ENCODE assay signal across 23 mouse cellular contexts in genomic region chr7:115476881-115477665, GRCm38 (mm10).
DNase-seq lines count a peak whose midpoint lies in the region; ATAC-seq and TF ChIP-seq lines count a peak whose summit lies in the region.
"Had no signal": no experiment of that assay in that cellular context is flagged by ENCODE, and none has a peak within 500 bp of the region (broad histone marks: within the 10 kb centered on the region; RNA-seq: fewer than 3 reads in every experiment).

No protein-coding gene starts in this region.

- H3K4me3 ChIP-seq in heart, postnatal 0 days (ENCODE audit: low read depth, low read length) = no peak overlapping the region
- no peak overlapping the region for H3K4me3 ChIP-seq in heart, embryonic 12.5 days
- no peak overlapping the region for H3K4me3 ChIP-seq in kidney, embryonic 15.5 days (replicated peaks)
- H3K4me3 ChIP-seq: embryonic facial prominence, embryonic 10.5 days; forebrain, embryonic 12.5 days; limb, embryonic 12.5 days; lung, embryonic 15.5 days; neural tube, embryonic 12.5 days; stomach, embryonic 15.5 days had no signal

- H3K36me3 ChIP-seq in heart, postnatal 0 days (replicated peaks; ENCODE audit: control insufficient read depth, insufficient read depth, low read length) = no peaks in the 10 kb centered on the region
- H3K36me3 ChIP-seq in heart, embryonic 12.5 days = peaks cover 3% of the 10 kb centered on the region; the same call in 1 of the 2 replicates
- H3K36me3 ChIP-seq in kidney, embryonic 15.5 days = no peaks in the 10 kb centered on the region
- H3K36me3 ChIP-seq: embryonic facial prominence, embryonic 10.5 days; lung, embryonic 15.5 days; neural tube, embryonic 12.5 days; stomach, embryonic 15.5 days had no signal

- WGBS in heart, postnatal 0 days = 56% methylated on average over 13 of the region's 13 CpGs
- WGBS in heart, embryonic 12.5 days = 55% methylated on average over 13 of the region's 13 CpGs
- WGBS in kidney, embryonic 15.5 days = 46% methylated on average over 13 of the region's 13 CpGs

- H3K9me3 ChIP-seq in heart, postnatal 0 days (replicated peaks; ENCODE audit: control insufficient read depth, low read length) = no peaks in the 10 kb centered on the region
- H3K9me3 ChIP-seq in heart, embryonic 12.5 days (replicated peaks) = no peaks in the 10 kb centered on the region
- no peaks in the 10 kb centered on the region for H3K9me3 ChIP-seq in kidney, embryonic 15.5 days (replicated peaks)
- H3K9me3 ChIP-seq: embryonic facial prominence, embryonic 10.5 days; forebrain, embryonic 12.5 days; limb, embryonic 12.5 days; lung, embryonic 15.5 days; neural tube, embryonic 12.5 days; stomach, embryonic 15.5 days had no signal

- no peak overlapping the region for H3K27ac ChIP-seq in heart, postnatal 0 days (ENCODE audit: low read depth)
- H3K27ac ChIP-seq in heart, embryonic 12.5 days (ENCODE audit: poor library complexity, severe bottlenecking) = no peak overlapping the region
- H3K27ac ChIP-seq in kidney, embryonic 15.5 days = no peak overlapping the region
- H3K27ac ChIP-seq: embryonic facial prominence, embryonic 10.5 days; forebrain, embryonic 12.5 days; limb, embryonic 12.5 days; liver, embryonic 14.5 days; lung, embryonic 15.5 days; neural tube, embryonic 12.5 days; stomach, embryonic 15.5 days had no signal

- 0 out of 2 replicates have a peak, but pooled peaks have one; percentile 40 for ATAC-seq in heart, postnatal 0 days (ENCODE audit: insufficient read depth, low read depth)
- no peak for ATAC-seq in heart, embryonic 12.5 days (ENCODE audit: insufficient number of reproducible peaks, low FRiP score)
- ATAC-seq in kidney, embryonic 15.5 days (replicated peaks; ENCODE audit: low FRiP score) = no peak

- H3K27me3 ChIP-seq in heart, postnatal 0 days (ENCODE audit: control insufficient read depth, insufficient read depth, low read length) = no peaks in the 10 kb centered on the region
- no peaks in the 10 kb centered on the region for H3K27me3 ChIP-seq in heart, embryonic 12.5 days (replicated peaks)
- H3K27me3 ChIP-seq in kidney, embryonic 15.5 days = no peaks in the 10 kb centered on the region
- H3K27me3 ChIP-seq: forebrain, embryonic 12.5 days; lung, embryonic 15.5 days; neural tube, embryonic 12.5 days; stomach, embryonic 15.5 days had no signal

- DNase-seq in heart, postnatal 0 days (ENCODE audit: low spot score) = no peak
- no peak for DNase-seq in kidney, adult 18-20 months
- DNase-seq in gastrocnemius, adult 8-10 months (ENCODE audit: low spot score in 2 of 2) = peak; percentile 66 to 82
- DNase-seq in heart, postnatal 14 days = peak; percentile 19 to 42
- DNase-seq in layer of hippocampus, postnatal 36 days = no peak
- DNase-seq in frontal cortex, postnatal 25 days (ENCODE audit: low spot score in 2 of 2) = no peak
- DNase-seq: cerebellum, adult 8-10 months; kidney, adult 11 months; kidney, postnatal 4 days; layer of hippocampus, adult 9-11 months; lung, postnatal 4 days; right cerebral cortex, adult 18-20 months; thymus, adult 2 months had no signal

- peak overlapping the region; percentile 23; the same call in 1 of the 2 replicates for H3K9ac ChIP-seq in heart, postnatal 0 days (replicated peaks; ENCODE audit: low read depth, low read length)
- H3K9ac ChIP-seq in heart, embryonic 12.5 days = no peak overlapping the region
- H3K9ac ChIP-seq in kidney, embryonic 15.5 days = no peak overlapping the region
- H3K9ac ChIP-seq: forebrain, embryonic 12.5 days; limb, embryonic 12.5 days; liver, embryonic 14.5 days; lung, embryonic 15.5 days; neural tube, embryonic 12.5 days; stomach, embryonic 15.5 days had no signal

- peaks cover 34% of the 10 kb centered on the region for H3K4me1 ChIP-seq in heart, postnatal 0 days (ENCODE audit: control insufficient read depth, insufficient read depth)
- peaks cover 34% of the 10 kb centered on the region for H3K4me1 ChIP-seq in heart, embryonic 12.5 days (replicated peaks)
- H3K4me1 ChIP-seq in kidney, embryonic 15.5 days = no peaks in the 10 kb centered on the region
- H3K4me1 ChIP-seq: stomach, embryonic 15.5 days had no signal

- intact Hi-C loops in heart, postnatal 14 days (cut with DNase I) = no loop called here

- no peak for TF ChIP-seq EP300 in heart, postnatal 0 days (IDR thresholded peaks at IDR 0.05; ENCODE audit: low read depth)

- H3K4me2 ChIP-seq in heart, postnatal 0 days (ENCODE audit: low read depth, low read length) = no peak overlapping the region
- no peak overlapping the region for H3K4me2 ChIP-seq in heart, embryonic 12.5 days
- H3K4me2 ChIP-seq in kidney, embryonic 15.5 days = peak overlapping the region; percentile 18; the same call in 1 of the 2 replicates
- H3K4me2 ChIP-seq: forebrain, embryonic 12.5 days; limb, embryonic 12.5 days; lung, embryonic 15.5 days; midbrain, embryonic 11.5 days; neural tube, embryonic 12.5 days; stomach, embryonic 15.5 days had no signal

- TF ChIP-seq CTCF in heart, postnatal 0 days (IDR thresholded peaks at IDR 0.05; ENCODE audit: low read depth) = no peak

Comparison
In these comparisons a context has a peak if more than half of its experiments do, and no peak if none do; other contexts are left out.
1. DNase-seq: peak in gastrocnemius, adult 8-10 months (2 of 2) and heart, postnatal 14 days (2 of 2); none in heart, postnatal 0 days (single experiment), kidney, adult 18-20 months (single experiment), layer of hippocampus, postnatal 36 days (0 of 2) and frontal cortex, postnatal 25 days (0 of 2).